Mouse (Mus musculus) spleen, adult 12 weeks (tissue): Measurements from ENCODE around the gene Slc6a3.
A peak's percentile ranks its signal among the peaks of the same experiment; 100 is the strongest.

Source experiments
- DNase-seq: peaks from one replicate; pipeline ENCODE4 v3.0.0; 2022; ENCODE audit warnings: low spot score

The Slc6a3 gene

DNA sequence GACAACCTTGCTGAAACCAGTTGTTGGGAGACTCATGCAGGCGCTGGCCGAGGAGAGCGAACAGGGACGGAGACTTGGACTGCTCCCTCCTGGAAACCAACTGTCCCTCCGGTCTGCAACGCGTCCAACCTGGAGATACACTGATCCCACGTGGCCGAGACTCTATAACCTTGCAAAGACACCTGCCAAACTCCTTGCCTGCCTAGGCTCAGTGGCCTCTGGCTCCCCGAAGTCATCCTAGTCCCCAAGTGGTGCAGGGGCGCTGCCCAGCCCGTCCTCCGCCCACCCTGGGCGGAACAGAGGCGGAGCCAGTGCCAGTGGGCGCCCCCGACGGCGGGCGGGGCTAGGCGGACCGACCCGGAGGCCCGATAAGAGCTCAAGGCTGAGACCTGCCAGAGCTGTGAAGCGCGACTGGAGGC, at the start of gene Slc6a3:
TSS of gene Slc6a3 (plus strand) at position 345 of the 419 bp plus-strand sequence.
- DNase-seq: peak; percentile 54

DNA sequence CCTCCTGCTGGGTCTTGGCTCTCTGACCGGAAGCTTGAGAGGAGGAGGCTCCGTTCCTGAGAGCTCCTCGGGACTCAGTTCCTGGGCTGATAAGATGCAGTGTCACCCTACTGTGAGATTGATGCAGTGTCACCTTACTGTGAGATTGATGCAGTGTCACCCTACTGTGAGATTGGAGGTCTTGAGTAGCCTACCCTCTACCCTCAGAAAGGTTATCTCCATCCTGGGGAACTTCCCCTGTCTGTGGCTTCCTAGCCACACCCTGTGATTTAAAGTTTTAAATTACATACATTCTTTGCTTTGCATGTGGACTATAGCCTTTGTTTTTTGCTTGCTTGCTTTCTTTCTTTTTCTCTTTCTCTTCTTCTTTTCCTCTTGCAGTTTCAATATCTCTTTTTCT, 48.4 kb upstream of the Slc6a3 start:
- DNase-seq: no peak

DNA sequence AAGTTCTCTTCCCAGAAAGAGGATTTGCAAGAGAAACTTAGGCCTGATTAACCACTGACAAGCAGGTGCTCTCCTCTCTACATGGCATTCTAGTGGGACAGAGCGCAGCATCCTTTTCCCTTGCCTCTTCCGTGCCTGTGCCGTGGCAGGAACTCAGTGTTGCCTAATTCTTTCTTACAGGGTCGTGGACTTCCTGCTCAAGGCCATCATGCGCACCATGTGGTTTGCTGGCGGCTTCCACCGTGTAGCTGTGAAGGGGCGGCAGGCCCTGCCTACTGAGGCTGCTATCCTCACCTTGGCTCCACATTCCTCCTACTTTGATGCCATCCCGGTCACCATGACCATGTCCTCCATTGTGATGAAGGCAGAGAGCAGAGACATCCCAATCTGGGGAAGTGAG, 47.8 kb upstream of the Slc6a3 start:
- DNase-seq: no peak

DNA sequence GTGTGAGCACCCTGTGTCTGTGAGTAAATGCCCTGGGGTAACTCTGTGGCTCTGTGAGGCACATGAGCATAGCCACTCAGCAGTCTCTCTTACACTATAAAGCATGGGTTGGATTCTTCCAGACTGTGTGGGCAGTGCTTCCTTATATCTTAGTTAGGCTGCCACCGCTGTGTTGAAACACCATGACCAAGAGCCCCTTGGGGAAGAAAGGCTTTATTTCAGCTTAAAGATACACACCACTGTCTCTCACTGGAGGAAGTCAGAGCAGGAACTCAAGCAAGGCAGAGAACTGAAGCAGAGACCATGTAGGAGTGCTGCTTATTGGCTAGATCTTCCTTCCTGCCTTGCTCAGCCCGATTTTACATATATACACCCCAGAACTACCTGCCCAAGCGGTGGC, 46.6 kb upstream of the Slc6a3 start:
- no peak for DNase-seq

DNA sequence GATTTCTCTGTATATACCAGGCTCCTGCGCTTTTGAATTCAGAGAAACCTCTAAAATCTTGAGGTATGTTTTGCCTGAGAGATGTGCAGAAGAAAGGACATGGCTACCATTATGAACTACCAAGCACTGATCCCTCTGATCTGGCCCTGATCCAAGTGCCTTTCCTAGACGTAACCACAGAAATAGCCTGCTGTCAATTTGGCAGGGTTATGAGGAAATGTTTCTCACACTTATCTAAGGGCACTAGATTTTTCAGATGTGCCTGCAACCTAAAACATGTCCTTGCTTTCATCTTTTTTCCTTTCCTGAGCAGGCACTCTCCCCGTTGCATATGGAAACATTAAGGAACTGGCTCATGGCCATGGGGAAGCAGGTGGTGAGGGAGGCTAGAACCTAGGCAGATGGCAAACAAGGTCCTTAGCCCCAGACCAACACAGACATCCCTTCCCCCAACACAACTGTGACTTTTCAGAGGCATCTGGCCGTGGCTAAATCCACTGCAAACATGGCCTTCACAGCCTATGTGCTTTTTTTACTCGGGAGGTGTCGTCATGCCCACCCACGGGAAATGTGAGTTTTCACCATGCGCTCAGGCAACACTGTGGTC, 45.9 kb upstream of the Slc6a3 start:
- DNase-seq: no peak

DNA sequence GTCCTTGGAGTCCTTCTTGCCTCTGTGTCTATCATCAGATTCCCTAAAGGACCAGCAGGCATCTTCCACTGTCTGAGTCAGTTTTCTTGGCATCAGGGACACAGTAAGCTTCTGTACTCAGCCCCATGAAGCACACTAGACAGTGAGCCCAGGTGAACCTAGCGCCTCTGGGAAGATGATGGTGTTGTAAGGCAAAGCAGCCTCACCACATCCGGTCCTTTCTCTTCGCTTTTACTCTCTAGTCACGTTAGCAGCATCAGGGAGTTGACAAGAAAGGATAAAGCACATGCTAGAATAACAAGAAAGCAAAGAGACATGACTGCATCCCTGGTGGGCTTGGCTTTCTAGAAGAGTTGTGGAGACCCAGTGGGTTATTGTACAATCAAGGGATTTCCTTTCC, 43.4 kb upstream of the Slc6a3 start:
- DNase-seq: no peak

DNA sequence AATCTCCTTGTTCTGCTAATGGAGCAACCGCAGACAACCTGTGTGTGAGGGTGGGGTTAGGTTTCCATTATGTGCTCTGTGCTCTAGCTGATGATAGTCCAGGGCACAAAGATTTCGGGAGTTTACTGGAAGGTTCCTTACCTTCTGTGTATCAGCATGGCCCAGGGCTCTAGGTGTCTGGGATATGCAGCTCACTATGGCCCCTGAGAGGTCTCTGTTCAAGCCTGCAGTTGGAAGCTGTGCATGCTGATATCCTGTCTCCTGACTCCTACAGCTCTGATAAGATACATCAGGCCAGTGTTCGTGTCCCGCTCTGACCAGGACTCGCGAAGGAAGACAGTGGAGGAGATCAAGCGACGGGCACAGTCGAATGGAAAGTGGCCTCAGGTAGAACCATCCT, 42.0 kb upstream of the Slc6a3 start:
- no peak for DNase-seq

DNA sequence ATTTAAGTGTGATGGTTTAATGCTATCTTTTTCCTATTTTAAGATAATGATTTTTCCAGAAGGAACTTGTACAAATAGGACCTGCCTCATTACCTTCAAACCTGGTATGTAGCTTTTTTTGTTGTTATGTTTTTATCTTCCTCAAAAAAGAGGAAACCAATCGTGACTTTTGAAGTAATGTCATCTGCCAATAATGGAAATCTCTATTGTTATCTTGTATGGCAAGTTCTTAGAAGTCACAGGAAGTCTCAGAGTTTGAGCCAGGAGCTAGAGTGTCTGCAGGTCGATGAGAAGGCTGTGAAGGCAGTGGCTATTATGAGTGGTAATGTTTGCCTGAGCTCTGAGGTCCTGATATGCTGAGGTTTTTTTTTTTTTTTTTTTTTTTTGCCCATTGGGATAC, 40.4 kb upstream of the Slc6a3 start:
- DNase-seq: no peak

DNA sequence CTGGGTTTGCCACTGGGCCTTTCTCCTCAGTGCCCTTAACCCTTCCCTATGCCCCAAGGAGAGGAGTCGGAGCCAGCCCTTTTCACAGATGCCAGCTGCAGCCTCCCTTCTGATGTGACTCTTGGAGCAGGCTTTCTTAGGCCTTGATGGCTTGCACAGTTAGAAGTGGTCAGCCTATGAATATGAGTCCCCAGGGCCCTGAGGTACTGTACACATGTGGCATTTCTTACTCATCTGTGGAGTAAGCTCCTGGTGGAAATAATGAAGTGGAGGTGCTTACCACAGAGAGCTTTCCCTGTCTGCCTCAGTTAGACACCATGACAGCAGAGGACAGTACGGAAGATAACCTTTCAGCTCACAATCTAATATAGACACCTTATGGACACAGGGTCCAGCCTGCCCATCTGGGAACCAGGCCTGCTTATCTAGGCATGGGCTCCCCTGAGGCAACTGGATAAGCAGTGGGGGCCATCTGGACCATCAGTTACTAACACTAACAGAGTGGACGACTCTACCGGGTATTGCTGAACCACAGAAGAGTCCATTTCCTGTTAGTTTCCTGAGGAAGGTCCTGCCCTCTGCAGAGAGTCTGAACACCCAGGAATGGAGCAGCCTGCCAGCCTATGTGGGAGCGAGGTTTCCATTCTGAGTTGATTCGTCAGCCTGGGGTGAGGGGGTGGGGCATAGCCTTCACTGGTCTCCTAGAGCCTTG, 36.5 kb upstream of the Slc6a3 start:
- DNase-seq: peak; percentile 59

DNA sequence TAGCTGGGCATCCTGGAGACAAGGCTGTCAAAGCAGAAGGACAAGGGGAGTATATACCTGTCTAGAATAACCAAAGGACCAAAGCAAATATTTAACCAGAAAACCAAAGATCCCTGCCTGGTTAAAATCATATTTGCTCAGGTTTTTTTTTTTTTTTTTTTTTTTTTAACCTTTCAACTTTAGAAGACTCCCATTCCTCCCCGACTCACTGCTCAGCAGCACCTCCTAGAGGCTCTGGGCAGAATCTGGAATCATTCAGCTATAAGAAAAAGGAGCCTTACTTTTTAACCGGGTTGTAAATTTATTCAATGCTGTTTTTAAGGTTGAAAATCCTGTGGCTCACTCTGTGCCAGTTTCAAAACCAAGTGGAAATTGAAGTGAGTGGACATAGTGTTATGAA, 33.8 kb upstream of the Slc6a3 start:
- DNase-seq: no peak

DNA sequence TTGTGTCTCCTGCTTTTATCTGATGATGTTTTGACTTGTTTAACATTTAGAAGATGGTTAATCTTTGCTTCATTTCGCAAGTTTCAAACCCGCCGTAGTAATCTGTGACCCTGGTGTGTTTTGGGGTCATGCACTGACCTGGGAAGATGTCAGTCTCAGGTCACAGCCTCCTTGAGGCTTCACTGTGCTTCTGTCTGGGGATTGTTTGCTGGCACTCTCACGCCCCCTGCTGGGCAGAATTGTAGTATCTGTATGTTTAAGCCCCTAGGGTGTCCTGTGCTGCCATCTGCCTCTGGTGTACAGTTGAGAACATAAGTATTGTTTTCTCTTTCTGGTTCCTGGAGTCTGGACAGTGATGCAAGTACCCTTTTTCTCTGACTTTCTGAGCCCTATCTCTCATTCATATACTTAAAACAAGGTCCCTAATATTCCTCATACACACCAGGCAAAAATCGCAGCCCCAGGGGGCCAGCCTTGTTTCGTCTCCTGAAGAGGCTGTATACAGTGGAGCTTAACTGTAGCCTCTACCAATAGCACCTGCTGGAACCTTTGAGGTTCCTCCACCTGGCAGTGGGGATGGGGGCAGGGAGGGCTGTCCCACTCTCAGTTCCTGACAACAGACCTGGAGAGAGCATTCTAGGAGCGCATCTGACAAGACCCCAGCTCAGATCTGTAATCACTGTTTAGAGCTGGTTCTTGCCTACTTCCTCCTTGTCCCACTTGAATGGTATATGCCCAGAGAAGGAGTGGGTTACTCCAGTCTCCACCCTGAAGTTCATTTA, 30.7 kb upstream of the Slc6a3 start:
- DNase-seq: peak; percentile 71

DNA sequence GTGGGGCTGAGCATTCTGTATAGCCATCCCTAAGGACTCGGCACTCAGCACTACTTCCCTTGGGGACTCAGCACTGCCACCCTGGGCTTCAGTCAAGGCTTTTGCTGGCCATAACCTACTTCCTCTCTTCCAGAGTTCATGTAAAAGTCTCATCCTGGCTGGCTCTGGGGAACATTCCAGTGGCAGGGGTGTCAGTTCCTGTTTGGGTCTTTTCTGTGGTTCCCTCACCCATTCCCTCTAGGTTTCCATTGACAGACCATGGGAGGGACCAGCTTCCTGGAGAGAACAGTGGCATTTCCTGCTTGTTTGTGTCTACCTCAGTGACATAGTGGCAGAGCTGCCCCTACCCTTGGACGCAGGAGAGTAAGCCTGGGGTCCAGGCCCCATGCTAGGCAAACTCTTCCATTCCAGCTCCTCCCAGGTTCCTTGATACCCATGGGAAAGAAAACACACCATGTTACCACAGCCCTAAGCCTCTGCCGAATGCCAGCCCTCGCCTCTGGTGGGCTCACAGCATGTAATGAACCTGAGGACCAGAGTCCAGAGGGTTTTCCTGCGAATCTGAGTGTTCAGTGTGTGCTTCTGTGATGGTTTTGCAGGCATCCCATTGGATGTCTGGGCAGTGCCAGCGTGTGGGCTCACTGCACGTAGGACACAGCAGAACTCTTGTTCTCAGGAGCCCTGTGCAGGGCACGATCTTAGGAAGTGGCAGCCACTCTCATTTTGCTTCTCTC, 27.6 kb upstream of the Slc6a3 start:
- no peak for DNase-seq

DNA sequence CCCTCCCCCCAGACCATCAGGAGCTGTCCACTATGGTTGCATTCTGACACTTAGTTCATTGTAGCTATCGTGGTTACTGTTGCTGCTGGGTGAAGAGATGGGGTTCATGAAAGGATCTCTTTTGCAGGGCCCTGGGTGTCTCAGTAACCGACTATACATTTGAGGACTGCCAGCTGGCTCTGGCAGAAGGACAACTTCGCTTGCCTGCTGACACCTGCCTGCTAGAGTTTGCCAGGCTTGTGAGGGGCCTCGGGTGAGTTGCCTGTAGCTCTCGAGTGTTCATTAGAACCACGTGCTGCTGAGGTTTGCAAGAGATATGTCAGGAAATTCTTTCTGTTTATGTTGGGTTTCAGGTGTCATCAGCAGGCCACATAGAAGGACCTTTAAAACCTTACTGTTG, 26.7 kb upstream of the Slc6a3 start:
- no peak for DNase-seq

DNA sequence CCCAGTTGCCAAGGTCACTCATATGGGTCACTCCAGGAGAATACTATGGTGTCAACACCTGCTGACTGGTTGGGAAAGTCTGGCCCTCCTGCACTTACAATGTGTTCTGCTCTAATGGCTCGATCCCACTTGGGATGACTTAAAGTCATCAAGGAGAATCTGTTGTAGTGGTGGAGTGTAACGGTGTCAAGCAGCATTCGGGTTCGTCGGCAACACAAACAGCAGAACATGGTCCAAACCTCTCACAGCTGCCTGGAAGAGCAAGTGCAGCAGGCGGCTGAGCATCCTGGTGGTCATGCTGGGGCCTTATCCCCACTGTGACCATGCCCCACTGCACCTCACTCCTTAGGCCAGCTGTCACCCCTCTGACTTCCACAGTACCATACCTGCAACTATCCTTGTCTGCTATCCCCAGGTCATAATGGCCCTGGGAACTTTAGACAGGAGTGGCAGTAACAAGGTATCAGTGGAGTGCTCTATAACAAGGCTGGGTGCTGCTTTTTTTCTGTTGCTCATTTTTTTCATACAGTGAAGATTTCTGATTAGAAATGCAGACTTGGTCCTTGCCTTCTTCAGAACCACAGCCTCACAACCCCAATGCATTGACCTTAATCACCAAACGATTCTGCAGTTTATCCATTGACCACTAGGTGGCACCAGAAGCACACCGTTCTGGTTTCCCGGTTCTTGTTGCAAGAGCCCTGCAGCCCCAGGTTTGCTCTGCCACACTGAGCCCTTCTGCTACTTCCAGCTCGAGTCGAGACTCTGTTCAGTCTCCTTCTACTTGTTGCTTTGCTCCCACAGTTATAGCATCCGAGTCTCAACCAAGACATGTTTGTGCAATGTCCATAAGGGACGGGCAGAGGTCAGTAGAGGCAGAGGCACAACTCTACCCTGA, 23.5 kb upstream of the Slc6a3 start:
- peak; percentile 53 for DNase-seq

DNA sequence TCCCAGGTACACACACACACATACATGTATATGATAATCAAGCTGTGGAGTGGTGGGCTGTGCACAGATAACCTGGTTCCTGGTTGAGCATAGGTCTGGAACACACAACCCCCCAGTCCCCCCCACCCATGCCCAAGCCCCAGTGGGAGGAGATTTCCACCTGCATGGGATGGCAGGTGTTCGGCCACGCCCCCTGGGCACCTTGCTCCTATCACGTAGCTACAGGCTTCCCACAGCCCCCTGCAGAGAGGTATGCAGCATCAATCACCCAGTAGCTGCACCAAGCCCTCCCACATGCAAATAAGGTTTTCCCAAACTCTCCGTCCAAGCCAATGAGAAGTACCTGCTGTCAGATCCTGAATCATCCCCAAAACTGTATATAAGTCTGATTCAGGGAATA, 19.7 kb upstream of the Slc6a3 start:
- no peak for DNase-seq

DNA sequence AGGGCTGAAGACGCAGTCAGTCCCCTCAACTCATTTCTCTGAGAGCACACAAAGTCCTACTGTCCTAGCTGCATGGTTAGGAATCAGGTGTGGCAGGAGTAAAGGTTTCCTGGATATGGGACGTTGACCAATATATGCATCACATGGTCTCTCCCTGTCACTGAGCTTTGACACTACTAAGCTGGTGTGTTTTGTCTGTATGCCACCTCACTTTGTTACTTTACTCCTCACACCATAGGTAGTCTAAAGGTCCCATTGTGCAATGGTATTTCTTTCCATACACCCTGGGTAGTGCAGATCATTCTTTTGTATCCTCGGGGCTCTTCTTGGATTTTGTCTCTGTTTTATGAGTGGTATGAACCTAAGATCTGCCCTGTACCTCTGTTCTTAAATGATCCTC, 2.8 kb upstream of the Slc6a3 start:
- no peak for DNase-seq

DNA sequence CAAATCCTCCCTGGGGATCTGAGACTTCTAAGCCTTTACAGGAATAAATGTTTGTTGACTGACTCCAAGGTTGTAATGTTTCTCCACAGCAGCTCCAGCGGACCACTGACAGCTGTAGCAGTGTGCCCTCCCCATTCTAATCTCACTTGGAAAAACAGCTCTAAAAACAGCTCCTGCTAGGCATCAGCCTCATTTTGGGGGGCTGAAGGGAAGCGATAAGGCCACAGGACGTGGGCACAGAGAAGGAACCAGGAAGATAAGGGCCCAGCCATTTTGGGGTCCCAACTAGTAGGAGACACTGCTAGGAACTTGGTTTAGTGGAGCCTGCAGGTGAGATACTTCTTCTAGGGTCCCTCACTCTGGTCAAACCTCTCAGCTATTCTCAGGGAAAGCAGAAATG, 1.3 kb upstream of the Slc6a3 start:
- DNase-seq: no peak

DNA sequence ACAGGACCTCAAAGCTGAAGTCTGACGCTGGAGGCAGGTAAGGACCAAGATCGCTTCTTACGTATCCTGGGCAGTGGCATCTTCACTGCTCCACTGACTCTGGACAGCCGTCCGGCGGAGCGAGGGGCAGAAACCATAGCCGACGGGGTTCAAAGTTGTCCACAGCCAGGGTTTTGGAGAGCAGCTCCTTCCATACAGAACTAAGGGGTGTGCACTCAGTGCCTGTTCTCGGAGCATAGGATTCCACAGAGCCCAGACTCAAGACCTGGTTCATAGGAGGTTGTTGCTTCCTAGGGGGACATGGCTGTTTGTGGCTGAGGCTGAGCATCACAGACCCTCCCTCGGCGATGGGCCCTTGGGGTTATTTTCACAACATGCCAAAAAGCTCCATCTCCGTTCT, 277 bp downstream of the Slc6a3 start:
- no peak for DNase-seq

DNA sequence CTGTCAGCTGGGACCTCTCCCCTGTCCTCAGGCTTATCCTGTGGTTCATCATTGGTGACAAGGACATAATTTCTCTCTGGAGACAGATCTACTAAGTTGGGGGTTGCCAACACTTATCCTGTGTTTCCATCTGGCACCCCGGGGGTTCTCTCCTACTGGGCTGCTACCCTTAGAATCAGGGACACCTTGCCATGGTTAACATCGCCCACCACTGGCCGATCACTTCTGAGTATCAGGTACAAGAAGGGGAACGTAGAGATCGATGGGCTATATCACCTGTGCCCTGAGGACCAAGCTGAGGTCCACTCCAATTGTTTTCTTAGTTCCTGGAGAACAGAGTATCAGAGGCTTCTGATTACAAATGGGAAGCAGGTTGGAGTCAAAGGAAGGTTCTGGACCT, 27.7 kb downstream of the Slc6a3 start:
- no peak for DNase-seq

DNA sequence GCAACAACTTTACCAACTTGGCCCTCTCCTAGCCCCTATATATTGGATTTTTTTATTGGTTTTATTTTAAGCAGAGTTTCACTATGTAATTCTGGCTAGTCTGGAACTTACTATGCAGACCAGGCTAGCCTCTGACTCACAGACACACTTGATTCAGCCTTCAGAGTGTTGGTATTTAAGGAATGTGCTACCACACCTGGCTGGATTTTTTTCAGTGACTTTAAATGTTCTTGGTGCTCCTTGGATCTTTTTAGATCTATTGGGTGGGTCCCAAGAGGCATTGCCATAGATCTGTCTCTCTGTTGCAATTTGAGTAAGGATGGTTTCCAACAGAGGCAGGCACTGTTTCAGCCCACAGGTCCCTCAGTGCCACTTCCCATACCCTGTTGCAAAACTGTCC, 38.5 kb downstream of the Slc6a3 start:
- no peak for DNase-seq

DNA sequence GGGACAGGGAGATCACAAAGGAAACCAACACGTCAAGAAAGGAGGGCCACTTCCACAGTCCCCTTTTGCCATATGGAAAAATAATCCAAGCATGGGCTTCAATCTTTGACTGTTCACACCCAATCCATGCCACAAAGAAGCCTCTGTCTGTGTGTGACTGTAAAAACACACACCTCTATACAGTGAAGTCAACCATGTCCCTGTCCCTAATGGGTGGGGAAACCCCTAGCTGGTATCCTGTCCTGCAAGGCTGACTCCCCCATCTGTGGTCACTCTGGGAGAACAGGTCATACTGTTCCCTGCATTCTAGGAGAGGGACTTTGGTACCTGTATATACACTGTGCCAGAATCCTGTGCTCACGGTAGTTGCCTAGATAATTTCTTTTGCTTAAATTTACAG, 40.7 kb downstream of the Slc6a3 start:
- DNase-seq: no peak

DNA sequence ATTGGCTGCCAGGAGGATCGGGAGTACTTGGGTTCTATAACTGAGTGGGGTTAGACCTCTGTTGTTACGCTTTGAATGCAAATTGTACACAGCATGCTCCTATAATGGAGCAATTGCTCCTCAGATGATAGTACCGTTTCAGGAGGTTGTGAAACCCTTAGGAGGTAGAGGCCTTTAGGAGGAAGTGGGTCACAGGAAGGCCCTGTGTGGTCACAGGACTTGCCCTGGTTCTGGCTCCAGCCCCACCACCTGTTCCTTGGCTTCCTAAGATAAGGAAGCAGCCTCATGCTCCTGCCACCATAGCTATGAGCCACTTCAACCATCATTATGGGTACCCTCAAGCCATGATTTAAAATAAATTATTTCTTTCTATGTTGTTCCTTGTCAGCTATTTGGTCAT, 54.9 kb downstream of the Slc6a3 start:
- no peak for DNase-seq
